In genomic region chr13:46315165-46315564, GRCm38 (mm10) we compare ENCODE assay signal across 38 mouse cellular contexts. TPM values are rescaled to one million over a fixed set of nuclear protein-coding genes. Genes with fewer than 3 reads are reported as not detected.
"Had no signal": no experiment of that assay in that cellular context is flagged by ENCODE, and none has a peak within 500 bp of the region (broad histone marks: within the 10 kb centered on the region; RNA-seq: fewer than 3 reads in every experiment).

No protein-coding gene starts in this region.

- H3K27me3 ChIP-seq: heart, embryonic 12.5 days; heart, embryonic 13.5 days; heart, embryonic 15.5 days; hindbrain, embryonic 12.5 days; hindbrain, embryonic 13.5 days; hindbrain, embryonic 15.5 days; intestine, embryonic 15.5 days; kidney, embryonic 15.5 days had no signal

- DNase-seq: heart, postnatal 10 days; heart, postnatal 14 days; heart, postnatal 36 days; heart, postnatal 4 days; kidney, adult 11 months; kidney, adult 18-20 months; kidney, adult 2 months; kidney, adult 8-10 months; kidney, adult 9 months; kidney, postnatal 10 days; kidney, postnatal 14 days; kidney, postnatal 25 days; kidney, postnatal 36 days; kidney, postnatal 4 days; layer of hippocampus, adult 9-11 months; layer of hippocampus, postnatal 36 days had no signal

- ATAC-seq: hindbrain, embryonic 16.5 days; hindbrain, postnatal 0 days; inflammation-experienced regulatory T-cells, adult 6 months; intestine, embryonic 15.5 days; intestine, embryonic 16.5 days; intestine, postnatal 0 days had no signal

RNA-seq across cellular contexts. Expression of gene Stmnd1, which starts 41.6 kb away (rescaled TPM):
- total RNA-seq: hematopoietic stem cell, adult 5-6 weeks; hindbrain, postnatal 0 days; layer of hippocampus, adult 18-20 months; layer of hippocampus, adult 2 months; layer of hippocampus, adult 8-10 months; layer of hippocampus, postnatal 36 days; left cerebral cortex, adult 18-20 months had no signal
- polyA plus RNA-seq: heart, embryonic 14.5 days; hindbrain, embryonic 10.5 days; hindbrain, embryonic 11.5 days; hindbrain, embryonic 12.5 days; hindbrain, embryonic 13.5 days; inflammation-experienced regulatory T-cells, adult 6 months; intestine, embryonic 14.5 days; intestine, embryonic 15.5 days had no signal
